10 mouse cellular contexts compared by ENCODE assay signal in genomic region chr14:29723267-29723666, GRCm38 (mm10). TPM values are rescaled to one million over a fixed set of nuclear protein-coding genes. Genes with fewer than 3 reads are reported as not detected.
DNase-seq lines count a peak whose midpoint lies in the region; ATAC-seq and TF ChIP-seq lines count a peak whose summit lies in the region.
"Had no signal": no experiment of that assay in that cellular context is flagged by ENCODE, and none has a peak within 500 bp of the region (broad histone marks: within the 10 kb centered on the region; RNA-seq: fewer than 3 reads in every experiment).

No protein-coding gene starts in this region.

- H3K36me3 ChIP-seq in lung, postnatal 0 days (ENCODE audit: insufficient read depth, low read length), result no peaks in the 10 kb centered on the region
- no peaks in the 10 kb centered on the region for H3K36me3 ChIP-seq in neural tube, embryonic 15.5 days

- H3K27me3 ChIP-seq in lung, postnatal 0 days (replicated peaks; ENCODE audit: insufficient read depth, low read length), result peaks cover 39% of the 10 kb centered on the region
- H3K27me3 ChIP-seq in neural tube, embryonic 15.5 days (replicated peaks), result peaks cover 28% of the 10 kb centered on the region

- H3K4me1 ChIP-seq in lung, postnatal 0 days (ENCODE audit: insufficient read depth, low read depth, low read length), result 0 out of 2 replicates have a peak, but pooled peaks cover 4% of the 10 kb centered on the region
- peaks cover 30% of the 10 kb centered on the region for H3K4me1 ChIP-seq in neural tube, embryonic 15.5 days

- H3K9ac ChIP-seq in lung, postnatal 0 days (replicated peaks; ENCODE audit: low read depth), result no peak overlapping the region
- peak overlapping the region; percentile 61 for H3K9ac ChIP-seq in neural tube, embryonic 15.5 days (replicated peaks)
- H3K9ac ChIP-seq: liver, embryonic 14.5 days had no signal

- H3K9me3 ChIP-seq in lung, postnatal 0 days (ENCODE audit: low read length), result no peaks in the 10 kb centered on the region
- no peaks in the 10 kb centered on the region for H3K9me3 ChIP-seq in neural tube, embryonic 15.5 days (replicated peaks)

- TF ChIP-seq CTCF in lung, postnatal 0 days (IDR thresholded peaks at IDR 0.05), result no peak

- 10% methylated on average over 10 of the region's 10 CpGs for WGBS in lung, postnatal 0 days
- WGBS in neural tube, embryonic 15.5 days, result 7% methylated on average over 10 of the region's 10 CpGs

- H3K4me2 ChIP-seq in lung, postnatal 0 days (replicated peaks; ENCODE audit: low read depth, low read length), result peak overlapping the region; percentile 92; the same call in 1 of the 2 replicates
- H3K4me2 ChIP-seq in neural tube, embryonic 15.5 days, result peak overlapping the region; percentile 91

- H3K27ac ChIP-seq in lung, postnatal 0 days (ENCODE audit: low read length), result no peak overlapping the region
- H3K27ac ChIP-seq in neural tube, embryonic 15.5 days (replicated peaks), result peak overlapping the region; percentile 85; the same call in 1 of the 2 replicates
- H3K27ac ChIP-seq: liver, embryonic 14.5 days had no signal

- no peak for TF ChIP-seq EP300 in lung, postnatal 0 days (IDR thresholded peaks at IDR 0.05)

- no peak for ATAC-seq in lung, postnatal 0 days
- ATAC-seq in neural tube, embryonic 15.5 days (ENCODE audit: low FRiP score), result no peak

- DNase-seq in cerebellum, adult 9-11 months, result peak; percentile 44
- no peak for DNase-seq in cerebellum, adult 11 months
- DNase-seq in lung, postnatal 0 days (ENCODE audit: low spot score), result no peak
- no peak for DNase-seq in lung, adult 18-20 months
- peak; percentile 39 to 52 for DNase-seq in layer of hippocampus, adult 8-10 months (ENCODE audit: low spot score in 2 of 2)
- DNase-seq in spleen, adult 18-20 months, result no peak
- DNase-seq in urinary bladder, postnatal 4 days (ENCODE audit: low spot score in 2 of 2), result no peak

- 0 out of 2 replicates have a peak overlapping the region, but pooled peaks have one; percentile 48 for H3K4me3 ChIP-seq in lung, postnatal 0 days (ENCODE audit: low read depth, low read length)
- H3K4me3 ChIP-seq in neural tube, embryonic 15.5 days (replicated peaks), result peak overlapping the region; percentile 58

RNA-seq across cellular contexts. Expression of gene Cacna2d3, which starts 1.6 kb away (rescaled TPM):
- polyA plus RNA-seq in lung, postnatal 0 days (2015; fragmentation: Nextera tagmentation; extraction: Ambion mirVana), result 0.50 and 0.90 TPM in 2 replicates
- total RNA-seq in layer of hippocampus, adult 8-10 months (2022), result 100 to 1,000 TPM in 2 of 4 experiments, 10 to 100 TPM in 2; 95.3 to 105 (median 102) TPM
- 41.1 and 57.1 TPM in 2 replicates for polyA plus RNA-seq in neural tube, embryonic 15.5 days (2015; fragmentation: Nextera tagmentation; extraction: Ambion mirVana)
- polyA plus RNA-seq: C2C12 had no signal

Comparison
In these comparisons a context has a peak if more than half of its experiments do, and no peak if none do; other contexts are left out.
1. DNase-seq: peak in cerebellum, adult 9-11 months (single experiment) and layer of hippocampus, adult 8-10 months (2 of 2); none in cerebellum, adult 11 months (single experiment), lung, postnatal 0 days (single experiment), lung, adult 18-20 months (0 of 2), spleen, adult 18-20 months (0 of 2) and urinary bladder, postnatal 4 days (0 of 2).
2. RNA of gene Cacna2d3, which starts 1.6 kb away (polyA plus RNA-seq): 41.1 to 57.1 TPM in neural tube, embryonic 15.5 days; 0.50 to 0.90 TPM in lung, postnatal 0 days; every median in the first group is over 10 times any median in the second.